Mouse (Mus musculus): ENCODE results near the gene Hddc2. TPM values are rescaled to one million over a fixed set of nuclear protein-coding genes. Genes with fewer than 3 reads are reported as not detected.

Hddc2 gene
- total RNA-seq, 2 experiments from 2014 or later = 15.1 to 20.5 TPM

DNA sequence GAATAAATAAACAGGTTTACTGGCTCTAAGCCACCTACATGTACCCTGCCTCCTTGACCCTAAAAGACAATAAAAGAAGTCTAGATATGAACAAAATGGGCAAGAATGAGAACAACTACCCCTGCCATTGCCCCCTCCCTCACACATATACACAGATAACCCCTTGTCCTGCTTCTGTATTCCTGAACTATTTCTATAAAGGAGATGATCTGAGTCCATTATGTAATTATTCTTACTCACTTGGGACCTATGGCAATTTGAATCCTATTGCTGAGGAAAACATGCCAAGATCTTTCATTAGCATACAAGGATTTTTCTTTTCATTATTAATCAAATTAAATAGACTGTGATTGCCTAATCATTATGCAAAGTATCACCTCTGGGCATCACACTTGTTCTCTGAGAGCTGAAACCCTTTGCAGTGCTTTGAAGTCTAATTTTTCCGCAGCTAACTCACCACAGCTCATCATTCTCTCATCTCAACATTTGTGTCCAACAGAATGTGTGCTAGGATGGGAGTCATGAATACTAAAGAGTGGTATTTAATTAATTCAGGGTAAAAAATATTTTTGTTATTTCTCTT lies 39.8 kb downstream of the Hddc2 start:
- DNase-seq (ENCODE audit: low spot score in 2 of 2) = no peak

DNA sequence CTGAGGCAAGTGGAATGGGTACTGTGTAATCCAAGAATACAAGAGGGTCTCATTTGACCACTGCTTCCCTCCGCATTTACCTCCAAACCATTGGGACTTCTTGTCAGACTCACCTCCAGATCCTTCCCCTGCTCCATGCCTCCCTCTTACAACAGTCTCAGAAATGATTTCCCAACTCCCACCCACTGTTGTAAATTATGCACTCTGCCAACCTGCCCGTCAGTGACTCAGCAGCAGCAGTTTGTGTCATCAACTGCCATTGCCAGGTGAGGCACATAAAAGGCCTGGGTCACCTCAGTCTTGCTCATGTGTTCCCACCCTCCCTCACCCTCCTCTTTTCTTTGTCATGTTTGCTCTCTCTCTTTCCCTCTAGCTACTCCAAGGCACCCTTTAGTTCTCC lies 41.0 kb downstream of the Hddc2 start:
- no peak for DNase-seq (ENCODE audit: low spot score in 2 of 2)

DNA sequence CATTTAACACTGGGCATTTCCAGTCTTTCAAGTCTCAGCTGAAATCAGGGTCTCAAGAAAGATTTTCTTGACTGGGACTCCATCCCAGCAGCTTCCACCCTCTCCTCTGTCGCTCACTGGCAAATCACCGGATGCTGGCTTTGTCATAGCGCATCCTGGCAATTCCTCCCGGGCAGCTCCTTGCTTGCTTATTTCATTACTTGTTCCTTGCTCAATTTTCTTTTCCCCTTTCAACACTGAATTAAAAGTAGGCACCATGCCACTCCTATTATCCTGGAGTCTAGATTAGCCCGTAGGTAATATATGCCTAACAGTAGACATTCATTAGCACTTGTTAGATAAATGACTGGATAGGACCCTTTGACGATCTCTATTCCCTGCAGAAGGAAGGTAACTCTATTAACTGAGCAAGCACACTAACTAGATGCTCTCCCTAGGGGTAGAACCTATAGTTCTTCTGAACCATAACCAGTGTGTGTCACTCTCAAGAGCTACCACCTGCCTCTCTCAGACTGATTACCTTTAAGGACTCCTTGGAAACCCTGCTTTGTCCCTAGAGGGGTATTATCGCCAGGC lies 41.8 kb downstream of the Hddc2 start:
- DNase-seq (ENCODE audit: low spot score in 2 of 2) = no peak

DNA sequence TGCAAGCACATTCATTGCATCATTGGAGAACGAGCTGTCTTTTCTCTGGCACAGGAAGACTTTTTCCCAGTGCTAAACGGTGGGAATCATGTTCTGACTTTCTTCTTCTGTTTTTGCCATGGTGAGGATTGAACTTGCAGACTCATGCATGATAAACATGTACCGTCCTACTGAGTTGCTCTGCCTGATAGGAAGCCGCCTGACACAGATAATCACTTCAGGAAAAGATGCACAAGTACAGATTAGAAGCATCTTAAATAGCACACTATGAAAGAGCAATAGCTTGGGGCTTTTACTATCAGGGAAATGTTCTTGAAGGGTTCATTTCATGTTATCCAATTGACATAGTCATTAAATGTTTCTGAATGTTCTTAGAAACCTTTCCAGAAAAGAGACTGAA lies 46.6 kb downstream of the Hddc2 start:
- no peak for DNase-seq (ENCODE audit: low spot score in 2 of 2)

DNA sequence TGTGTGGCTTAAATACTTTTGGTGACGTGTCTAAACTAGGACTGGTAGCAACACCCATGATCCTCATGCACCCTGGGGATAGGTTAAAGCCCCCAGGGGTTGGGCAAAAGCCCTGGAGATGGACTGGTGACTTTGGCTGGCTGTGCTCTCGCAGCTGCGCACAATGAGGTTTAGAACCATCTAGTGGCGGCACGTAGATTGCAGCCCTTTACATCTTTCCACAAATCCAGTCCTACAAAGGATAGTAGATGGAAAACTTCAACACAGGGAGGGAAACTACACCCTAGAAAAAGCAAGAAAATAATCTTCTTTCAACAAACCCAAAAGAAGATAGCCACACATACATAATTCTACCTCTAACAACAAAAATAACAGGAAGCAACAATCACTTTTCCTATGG lies 57.0 kb downstream of the Hddc2 start:
- DNase-seq (ENCODE audit: low spot score in 2 of 2) = peak in 1 of 2 experiments; percentile 8

Other genes with a start within 250 kb of the Hddc2 start
- gene Tpd52l1, start 132.6 kb downstream of the Hddc2 start, total RNA-seq (2021) = 10 to 100 TPM; 26.9 to 29.4 TPM

Measured in left cerebral cortex, adult 18-20 months (tissue).